Mouse (Mus musculus): ENCODE measurements around the gene Ralgapa1. TPM values are rescaled to one million over a fixed set of nuclear protein-coding genes. Genes with fewer than 3 reads are reported as not detected.
A peak's percentile ranks its signal among the peaks of the same experiment; 100 is the strongest.

Gene Ralgapa1
- 16.7 and 17.6 TPM in 2 replicates for polyA plus RNA-seq (2015; fragmentation: Nextera tagmentation; extraction: Ambion mirVana)

- H3K4me3 ChIP-seq = peak within 1 kb of the TSS; percentile 93
- WGBS = under 1% methylated on average over 72 of the region's 78 CpGs
- peak within 1 kb of the TSS; percentile 90 for H3K9ac ChIP-seq
- H3K36me3 ChIP-seq = no peaks in the 10 kb centered on the region
- no peaks in the 10 kb centered on the region for H3K27me3 ChIP-seq
- ATAC-seq (replicated peaks; ENCODE audit: insufficient number of reproducible peaks, insufficient read depth, low FRiP score, low read depth) = peak; percentile 92
- no peaks in the 10 kb centered on the region for H3K9me3 ChIP-seq (replicated peaks)
- peak within 1 kb of the TSS; percentile 68 for H3K4me2 ChIP-seq
- peaks cover 17% of the 10 kb centered on the region for H3K4me1 ChIP-seq (replicated peaks)
- H3K27ac ChIP-seq = peak within 1 kb of the TSS; percentile 97
Observed at GRCm38 (mm10) chr12:55820661-55821314, at the start of gene Ralgapa1. Gene Ralgapa1, minus strand, starts transcription at chr12:55821167.

GRCm38 (mm10) chr12:55869622-55870322, 48.8 kb upstream of the Ralgapa1 start:
- Histone ChIP-seq H3K9ac (no peak overlapping the region), H3K9me3 (replicated peaks) (no peaks in the 10 kb centered on the region), H3K27me3 (no peaks in the 10 kb centered on the region), H3K4me1 (replicated peaks) (no peaks in the 10 kb centered on the region), H3K27ac (no peak overlapping the region), H3K4me2 (no peak overlapping the region), H3K4me3 (no peak overlapping the region), H3K36me3 (peaks cover 40% of the 10 kb centered on the region)
- no peak for ATAC-seq (replicated peaks; ENCODE audit: insufficient number of reproducible peaks, insufficient read depth, low FRiP score, low read depth)
- WGBS = 87% methylated on average over 5 of the region's 5 CpGs

GRCm38 (mm10) chr12:55867738-55868137, 46.8 kb upstream of the Ralgapa1 start:
- WGBS = 81% methylated on average over 4 of the region's 4 CpGs
- ATAC-seq (replicated peaks; ENCODE audit: insufficient number of reproducible peaks, insufficient read depth, low FRiP score, low read depth) = no peak
- no peaks in the 10 kb centered on the region for H3K27me3 ChIP-seq
- no peak overlapping the region for H3K27ac ChIP-seq
- H3K4me3 ChIP-seq = no peak overlapping the region
- no peaks in the 10 kb centered on the region for H3K4me1 ChIP-seq (replicated peaks)
- no peak overlapping the region for H3K9ac ChIP-seq
- peaks cover 40% of the 10 kb centered on the region for H3K36me3 ChIP-seq
- no peak overlapping the region for H3K4me2 ChIP-seq
- H3K9me3 ChIP-seq (replicated peaks) = no peaks in the 10 kb centered on the region

- no peak overlapping the region for H3K27ac ChIP-seq
- WGBS = 92% methylated on average over 7 of the region's 7 CpGs
- H3K27me3 ChIP-seq = no peaks in the 10 kb centered on the region
- H3K36me3 ChIP-seq = peaks cover 47% of the 10 kb centered on the region
- ATAC-seq (replicated peaks; ENCODE audit: insufficient number of reproducible peaks, insufficient read depth, low FRiP score, low read depth) = no peak
- no peaks in the 10 kb centered on the region for H3K4me1 ChIP-seq (replicated peaks)
- no peak overlapping the region for H3K4me2 ChIP-seq
- no peak overlapping the region for H3K9ac ChIP-seq
- peaks cover 9% of the 10 kb centered on the region; the same call in 1 of the 2 replicates for H3K9me3 ChIP-seq (replicated peaks)
- no peak overlapping the region for H3K4me3 ChIP-seq
Observed at GRCm38 (mm10) chr12:55860631-55861030, 39.7 kb upstream of the Ralgapa1 start.

GRCm38 (mm10) chr12:55859409-55860349, 38.7 kb upstream of the Ralgapa1 start:
- Histone ChIP-seq H3K9ac (no peak overlapping the region), H3K4me1 (replicated peaks) (no peaks in the 10 kb centered on the region), H3K27me3 (no peaks in the 10 kb centered on the region), H3K9me3 (replicated peaks) (peaks cover 9% of the 10 kb centered on the region; the same call in 1 of the 2 replicates), H3K27ac (no peak overlapping the region), H3K36me3 (peaks cover 51% of the 10 kb centered on the region), H3K4me3 (no peak overlapping the region), H3K4me2 (no peak overlapping the region)
- 83% methylated on average over 17 of the region's 17 CpGs for WGBS
- ATAC-seq (replicated peaks; ENCODE audit: insufficient number of reproducible peaks, insufficient read depth, low FRiP score, low read depth) = no peak

- Histone ChIP-seq H3K9me3 (replicated peaks) (0 out of 2 replicates have a peak, but pooled peaks cover under 1% of the 10 kb centered on the region), H3K4me1 (replicated peaks) (no peaks in the 10 kb centered on the region), H3K9ac (no peak overlapping the region), H3K27me3 (no peaks in the 10 kb centered on the region), H3K4me3 (no peak overlapping the region), H3K27ac (no peak overlapping the region), H3K4me2 (no peak overlapping the region), H3K36me3 (peaks cover 28% of the 10 kb centered on the region)
- no peak for ATAC-seq (replicated peaks; ENCODE audit: insufficient number of reproducible peaks, insufficient read depth, low FRiP score, low read depth)
Observed at GRCm38 (mm10) chr12:55850650-55851049, 29.7 kb upstream of the Ralgapa1 start.

GRCm38 (mm10) chr12:55847851-55848250, 26.9 kb upstream of the Ralgapa1 start:
- Histone ChIP-seq H3K4me1 (replicated peaks) (no peaks in the 10 kb centered on the region), H3K27ac (no peak overlapping the region), H3K27me3 (no peaks in the 10 kb centered on the region), H3K36me3 (peaks cover 16% of the 10 kb centered on the region), H3K4me2 (no peak overlapping the region), H3K9ac (no peak overlapping the region), H3K4me3 (no peak overlapping the region), H3K9me3 (replicated peaks) (no peaks in the 10 kb centered on the region)
- no peak for ATAC-seq (replicated peaks; ENCODE audit: insufficient number of reproducible peaks, insufficient read depth, low FRiP score, low read depth)
- 98% methylated on average over 4 of the region's 4 CpGs for WGBS

GRCm38 (mm10) chr12:55846741-55847140, 25.8 kb upstream of the Ralgapa1 start:
- Histone ChIP-seq H3K4me1 (replicated peaks) (no peaks in the 10 kb centered on the region), H3K36me3 (peaks cover 25% of the 10 kb centered on the region), H3K4me2 (no peak overlapping the region), H3K9ac (no peak overlapping the region), H3K4me3 (no peak overlapping the region), H3K9me3 (replicated peaks) (no peaks in the 10 kb centered on the region), H3K27ac (no peak overlapping the region), H3K27me3 (no peaks in the 10 kb centered on the region)
- 69% methylated on average over 1 of the region's 1 CpGs for WGBS
- ATAC-seq (replicated peaks; ENCODE audit: insufficient number of reproducible peaks, insufficient read depth, low FRiP score, low read depth) = no peak

- Histone ChIP-seq H3K4me2 (peak overlapping the region; percentile 71), H3K27ac (no peak overlapping the region), H3K4me1 (replicated peaks) (peaks cover 5% of the 10 kb centered on the region), H3K27me3 (no peaks in the 10 kb centered on the region), H3K9ac (peak overlapping the region; percentile 83; the same call in 1 of the 2 replicates), H3K9me3 (replicated peaks) (no peaks in the 10 kb centered on the region), H3K36me3 (peaks cover 9% of the 10 kb centered on the region), H3K4me3 (no peak overlapping the region)
- 73% methylated on average over 3 of the region's 3 CpGs for WGBS
- ATAC-seq (replicated peaks; ENCODE audit: insufficient number of reproducible peaks, insufficient read depth, low FRiP score, low read depth) = no peak
Observed at GRCm38 (mm10) chr12:55837495-55837894, 16.5 kb upstream of the Ralgapa1 start.

GRCm38 (mm10) chr12:55836199-55836951, 15.4 kb upstream of the Ralgapa1 start, which contains the start of gene Brms1l:
Gene Brms1l, plus strand, starts transcription at chr12:55836324.
- peak; percentile 100 for ATAC-seq (replicated peaks; ENCODE audit: insufficient number of reproducible peaks, insufficient read depth, low FRiP score, low read depth)
- H3K9ac ChIP-seq = peak within 1 kb of the TSS; percentile 83
- peaks cover 5% of the 10 kb centered on the region for H3K4me1 ChIP-seq (replicated peaks)
- WGBS = under 1% methylated on average over 65 of the region's 77 CpGs
- peak within 1 kb of the TSS; percentile 71 for H3K4me2 ChIP-seq
- peak within 1 kb of the TSS; percentile 79 for H3K4me3 ChIP-seq
- H3K9me3 ChIP-seq (replicated peaks) = no peaks in the 10 kb centered on the region
- H3K27ac ChIP-seq = peak within 1 kb of the TSS; percentile 93
- H3K27me3 ChIP-seq = no peaks in the 10 kb centered on the region
- no peaks in the 10 kb centered on the region for H3K36me3 ChIP-seq
